Mouse (Mus musculus): ENCODE data around the gene Dclre1c. TPM values are rescaled to one million over a fixed set of nuclear protein-coding genes. Genes with fewer than 3 reads are reported as not detected.
"Not testable (repeated sequence)": the region's sequence is repeated elsewhere in the genome, so short reads cannot be mapped to it uniquely, and the experiment has no call there.

Dclre1c gene
- polyA plus RNA-seq (2012; ENCODE audit: insufficient read depth, insufficient read length, low replicate concordance, missing spikeins), result not detected in 2 replicates

DNA sequence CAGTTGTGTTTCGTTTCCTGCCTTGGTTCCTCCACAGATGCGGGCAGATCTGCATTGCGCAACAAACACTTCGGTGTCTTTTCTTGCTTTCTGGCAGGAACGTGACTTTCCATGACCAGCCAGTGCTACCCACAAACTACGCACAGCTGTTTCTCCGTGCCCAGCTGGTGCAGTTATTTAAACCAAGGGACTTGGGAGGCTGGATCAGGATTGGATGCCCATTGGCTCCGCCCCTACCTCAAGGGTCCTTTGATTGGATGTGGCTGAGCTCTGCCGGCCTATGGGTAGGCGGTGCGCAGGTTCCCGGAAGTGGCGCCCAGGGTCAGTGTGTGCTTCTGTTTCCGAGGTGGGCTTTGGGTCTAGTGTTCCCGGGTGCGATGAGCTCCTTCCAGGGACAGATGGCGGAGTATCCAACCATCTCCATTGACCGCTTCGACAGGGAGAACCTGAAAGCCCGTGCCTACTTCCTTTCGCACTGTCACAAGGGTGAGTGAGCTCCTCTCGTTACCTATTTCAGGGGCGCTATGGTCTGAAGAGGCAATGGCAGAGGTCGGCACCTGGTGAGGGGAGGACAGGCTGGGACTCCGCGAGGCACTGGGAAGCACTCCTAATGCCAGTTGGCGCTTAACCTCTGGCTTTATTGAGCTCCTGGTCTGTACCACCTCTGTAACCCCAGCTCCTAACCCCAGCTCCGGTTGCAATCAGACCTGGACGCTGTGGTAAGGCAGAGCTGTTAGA lies at the start of gene Dclre1c:
Dclre1c (plus strand) TSS at position 291 of the 738 bp plus-strand sequence.
- H3K4me3 ChIP-seq (ENCODE audit: insufficient read depth, low read depth, low read length), result peak within 1 kb of the TSS; percentile 91
- peak; percentile 35; the same call in 1 of the 2 replicates for TF ChIP-seq POLR2A (IDR thresholded peaks at IDR 0.05; ENCODE audit: insufficient read depth, low read depth, low read length)
- no peak for TF ChIP-seq CTCF (IDR thresholded peaks at IDR 0.05; ENCODE audit: insufficient read depth, low read depth, low read length)
- H3K4me1 ChIP-seq (ENCODE audit: control insufficient read depth, insufficient read depth, low read length), result no peaks in the 10 kb centered on the region
- H3K27ac ChIP-seq (ENCODE audit: insufficient read depth, low read depth, low read length), result no peak within 1 kb of the TSS
- WGBS, result under 1% methylated on average over 29 of the region's 29 CpGs

DNA sequence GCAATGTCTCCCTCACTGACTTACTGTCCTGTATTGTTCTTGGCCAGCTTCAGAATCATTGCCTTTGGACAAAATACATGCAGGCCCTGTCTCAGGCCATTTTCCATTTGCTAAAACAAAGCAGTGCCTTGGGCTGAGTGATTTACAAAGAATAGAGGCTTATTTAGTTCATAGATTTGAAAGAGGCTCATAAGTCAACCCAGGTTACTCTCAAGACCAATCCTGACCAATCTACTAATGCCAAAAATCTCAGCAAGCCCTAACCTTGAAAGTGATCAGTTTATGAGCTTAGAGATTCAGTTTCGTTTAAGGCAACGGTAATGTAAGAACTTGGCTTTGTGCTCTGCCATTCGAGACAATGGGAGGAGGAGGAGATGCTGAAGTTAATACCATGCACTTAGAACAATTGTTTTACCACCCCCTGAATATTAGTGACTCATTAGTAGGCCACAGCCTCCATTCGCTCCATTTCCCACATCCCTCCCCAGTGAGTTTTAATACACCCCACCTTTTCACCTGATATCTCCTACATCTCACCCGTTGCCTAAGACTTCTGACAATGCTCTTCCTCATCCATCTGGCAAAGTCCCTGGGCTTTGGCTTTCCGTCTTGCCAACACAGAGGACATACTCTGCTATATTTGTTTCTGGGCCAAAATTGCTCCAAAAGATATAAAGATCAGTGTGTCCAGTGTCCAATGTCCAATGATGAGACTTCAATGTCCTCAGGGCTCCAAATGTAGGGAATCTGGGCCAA lies 36.6 kb upstream of the Dclre1c start:
- WGBS, result 56% methylated on average over 6 of the region's 6 CpGs
- Histone ChIP-seq H3K4me1 (ENCODE audit: control insufficient read depth, insufficient read depth, low read length) (no peaks in the 10 kb centered on the region), H3K27ac (ENCODE audit: insufficient read depth, low read depth, low read length) (no peak overlapping the region), H3K4me3 (ENCODE audit: insufficient read depth, low read depth, low read length) (no peak overlapping the region)
- TF ChIP-seq CTCF (IDR thresholded peaks at IDR 0.05; ENCODE audit: insufficient read depth, low read depth, low read length) (no peak), POLR2A (IDR thresholded peaks at IDR 0.05; ENCODE audit: insufficient read depth, low read depth, low read length) (no peak)

DNA sequence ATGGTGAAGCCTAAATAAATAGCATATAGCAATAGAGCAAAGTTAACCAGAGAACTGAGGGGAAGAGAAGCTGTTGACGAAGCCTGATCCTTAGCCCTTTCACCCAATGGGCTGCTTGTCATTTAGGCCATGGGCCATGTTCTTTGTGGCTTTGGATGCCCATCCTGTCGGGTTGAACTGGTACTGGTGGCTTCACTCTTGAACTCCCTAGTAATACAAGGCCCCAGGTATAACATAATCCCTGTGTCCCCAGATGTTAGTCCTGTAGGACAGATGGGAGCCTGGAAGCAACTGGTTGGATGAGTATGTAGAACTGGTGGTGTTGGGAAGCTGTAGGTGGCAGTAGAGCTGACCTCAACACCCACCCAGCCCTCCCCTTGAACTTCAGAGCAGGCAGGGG lies 32.0 kb upstream of the Dclre1c start:
- WGBS, result 86% methylated on average over 2 of the region's 2 CpGs
- Histone ChIP-seq H3K4me1 (ENCODE audit: control insufficient read depth, insufficient read depth, low read length) (no peaks in the 10 kb centered on the region), H3K27ac (ENCODE audit: insufficient read depth, low read depth, low read length) (no peak overlapping the region), H3K4me3 (ENCODE audit: insufficient read depth, low read depth, low read length) (no peak overlapping the region)
- TF ChIP-seq POLR2A (IDR thresholded peaks at IDR 0.05; ENCODE audit: insufficient read depth, low read depth, low read length) (no peak), CTCF (IDR thresholded peaks at IDR 0.05; ENCODE audit: insufficient read depth, low read depth, low read length) (no peak)

DNA sequence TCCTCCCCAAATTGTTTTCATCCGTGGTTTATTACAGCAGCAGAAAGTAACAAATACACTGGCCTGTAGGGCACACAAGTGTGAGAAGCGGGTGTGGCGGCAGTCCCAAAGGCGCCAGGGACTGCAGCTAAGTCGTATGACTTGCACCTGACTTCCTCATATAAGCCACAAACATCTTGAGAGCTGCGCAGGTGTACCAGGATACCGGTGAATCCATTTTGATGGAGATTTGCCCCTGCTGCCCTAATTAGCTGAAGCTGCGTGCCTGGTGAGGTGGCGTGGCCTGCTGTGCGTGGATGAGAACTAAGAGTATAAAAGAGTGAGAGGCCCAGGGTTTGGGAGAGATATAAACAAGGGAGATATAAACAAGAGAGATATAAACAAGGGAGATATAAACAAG lies 26.8 kb upstream of the Dclre1c start, which contains the start of gene Olah:
Olah (minus strand) TSS at position 101 of the 400 bp plus-strand sequence.
- not testable (repeated sequence) for H3K27ac ChIP-seq (ENCODE audit: insufficient read depth, low read depth, low read length); H3K4me3 ChIP-seq (ENCODE audit: insufficient read depth, low read depth, low read length); H3K4me1 ChIP-seq (ENCODE audit: control insufficient read depth, insufficient read depth, low read length)
- WGBS, result 77% methylated on average over 10 of the region's 10 CpGs

DNA sequence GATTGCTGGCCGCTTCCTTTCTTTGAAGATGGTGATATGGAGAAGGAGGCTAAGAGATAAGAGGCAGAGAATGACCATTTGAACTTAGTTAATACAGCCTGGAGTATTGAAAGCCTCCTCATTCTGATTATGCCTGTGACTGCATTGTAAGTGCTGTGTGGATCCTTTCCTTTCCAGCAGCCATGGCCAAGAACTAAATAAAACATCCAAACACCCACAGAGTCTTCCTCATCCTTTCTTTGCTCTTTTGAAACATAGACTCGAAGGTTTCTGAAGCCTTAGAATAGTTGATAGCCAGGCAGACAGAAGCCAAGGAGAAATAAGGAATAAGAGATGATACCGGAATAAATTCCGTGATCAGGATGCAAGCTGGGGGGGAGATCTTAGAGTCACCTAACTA lies 17.9 kb upstream of the Dclre1c start:
- TF ChIP-seq CTCF (IDR thresholded peaks at IDR 0.05; ENCODE audit: insufficient read depth, low read depth, low read length) (no peak), POLR2A (IDR thresholded peaks at IDR 0.05; ENCODE audit: insufficient read depth, low read depth, low read length) (no peak)
- H3K4me1 ChIP-seq (ENCODE audit: control insufficient read depth, insufficient read depth, low read length), result no peaks in the 10 kb centered on the region
- WGBS, result 83% methylated on average over 4 of the region's 4 CpGs
- H3K27ac ChIP-seq (ENCODE audit: insufficient read depth, low read depth, low read length), result no peak overlapping the region
- no peak overlapping the region for H3K4me3 ChIP-seq (ENCODE audit: insufficient read depth, low read depth, low read length)

DNA sequence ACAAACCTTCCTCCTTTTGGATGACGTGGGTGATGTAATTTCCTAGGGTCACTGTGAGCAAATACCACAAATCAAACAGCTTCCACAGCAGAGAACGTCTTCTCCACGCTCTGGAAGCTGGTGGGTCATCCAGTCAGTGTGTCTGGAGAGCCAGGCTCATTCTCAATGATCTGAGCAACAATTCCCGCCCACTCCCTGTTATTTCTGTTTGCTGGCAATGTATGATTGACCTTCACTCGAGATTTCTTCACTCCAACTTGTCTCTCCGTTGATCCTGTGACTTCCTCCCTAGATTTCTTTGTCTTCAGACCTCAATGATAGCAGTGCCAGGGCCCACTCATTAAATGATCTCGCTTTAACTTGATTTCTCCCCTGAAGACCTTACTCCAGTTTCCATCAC lies 16.2 kb upstream of the Dclre1c start:
- Histone ChIP-seq H3K27ac (ENCODE audit: insufficient read depth, low read depth, low read length) (no peak overlapping the region), H3K4me3 (ENCODE audit: insufficient read depth, low read depth, low read length) (no peak overlapping the region)
- 86% methylated on average over 7 of the region's 7 CpGs for WGBS

DNA sequence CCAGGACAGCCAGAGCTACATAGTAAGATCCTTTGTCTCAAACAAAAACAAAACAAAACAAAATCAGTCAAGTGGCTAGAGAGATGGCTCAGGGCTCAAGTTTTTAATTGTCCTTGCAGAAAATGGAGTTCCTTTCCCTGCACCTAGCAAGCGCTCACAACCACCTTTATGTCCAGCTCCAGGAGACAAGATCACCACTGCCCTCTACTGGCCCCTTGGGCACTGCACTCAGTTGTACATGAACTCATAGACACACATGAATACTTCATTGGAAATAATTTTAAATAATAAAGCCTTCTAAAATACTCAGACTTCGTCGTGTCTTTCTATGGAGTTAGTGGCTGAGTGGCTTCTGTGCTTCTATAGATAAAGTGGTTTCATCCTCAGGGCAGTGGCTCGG lies 9.7 kb upstream of the Dclre1c start:
- Histone ChIP-seq H3K27ac (ENCODE audit: insufficient read depth, low read depth, low read length) (no peak overlapping the region), H3K4me1 (ENCODE audit: control insufficient read depth, insufficient read depth, low read length) (no peaks in the 10 kb centered on the region), H3K4me3 (ENCODE audit: insufficient read depth, low read depth, low read length) (no peak overlapping the region)
- TF ChIP-seq CTCF (IDR thresholded peaks at IDR 0.05; ENCODE audit: insufficient read depth, low read depth, low read length) (no peak), POLR2A (IDR thresholded peaks at IDR 0.05; ENCODE audit: insufficient read depth, low read depth, low read length) (no peak)
- WGBS, result 32% methylated on average over 4 of the region's 4 CpGs

More for the DNA sequence above, 16.2 kb upstream of the Dclre1c start:
- H3K4me1 ChIP-seq (ENCODE audit: control insufficient read depth, insufficient read depth, low read length), result no peaks in the 10 kb centered on the region
- no peak for TF ChIP-seq POLR2A (IDR thresholded peaks at IDR 0.05; ENCODE audit: insufficient read depth, low read depth, low read length)

DNA sequence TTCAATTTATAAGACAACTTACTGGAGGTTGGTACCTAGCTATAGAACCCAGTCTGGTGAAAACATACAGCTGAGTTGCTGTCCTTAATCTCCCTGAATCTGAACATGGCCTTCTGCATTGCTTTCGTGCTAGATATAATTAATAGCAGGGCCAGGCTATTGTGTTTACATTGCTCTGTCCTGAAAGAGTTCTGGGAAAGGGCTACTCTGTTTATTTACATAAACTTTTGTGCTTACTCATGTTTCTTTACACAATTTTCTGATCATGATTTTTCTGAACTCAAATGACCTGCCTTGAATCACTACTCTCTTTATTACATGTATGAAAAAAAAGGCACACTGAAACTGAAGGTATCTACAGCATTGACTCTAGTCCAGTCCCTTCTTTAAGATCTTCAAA lies 8.3 kb upstream of the Dclre1c start:
- Histone ChIP-seq H3K4me3 (ENCODE audit: insufficient read depth, low read depth, low read length) (no peak overlapping the region), H3K4me1 (ENCODE audit: control insufficient read depth, insufficient read depth, low read length) (no peaks in the 10 kb centered on the region), H3K27ac (ENCODE audit: insufficient read depth, low read depth, low read length) (no peak overlapping the region)
- 76% methylated on average over 1 of the region's 1 CpGs for WGBS
- TF ChIP-seq CTCF (IDR thresholded peaks at IDR 0.05; ENCODE audit: insufficient read depth, low read depth, low read length) (no peak), POLR2A (IDR thresholded peaks at IDR 0.05; ENCODE audit: insufficient read depth, low read depth, low read length) (no peak)

DNA sequence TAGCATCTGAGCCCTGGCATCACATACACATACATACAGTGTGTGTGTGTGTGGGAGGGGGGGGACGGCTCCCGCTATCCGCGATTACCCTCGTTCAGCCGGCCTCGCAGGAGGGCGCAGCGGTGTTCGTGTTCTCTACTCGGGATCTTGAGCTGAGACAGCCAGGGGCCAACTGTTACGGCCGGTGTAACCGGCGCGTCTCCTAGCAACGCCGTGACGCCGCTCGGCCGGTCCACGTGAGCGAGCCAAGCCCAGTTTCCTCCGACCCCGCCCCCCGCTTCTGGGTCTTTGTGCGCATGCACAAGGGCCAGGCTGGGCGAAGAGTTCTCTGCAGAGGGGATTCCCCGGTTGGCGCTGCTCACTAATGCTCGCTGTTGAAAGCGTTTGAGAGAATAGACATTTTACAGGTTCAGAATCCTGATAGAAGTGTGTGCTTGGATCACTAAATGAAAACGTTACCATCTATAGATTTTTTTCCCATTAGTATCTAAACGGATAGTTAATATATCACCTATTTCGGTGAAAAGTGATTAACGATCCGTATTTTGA lies 5.0 kb upstream of the Dclre1c start:
- no peak for TF ChIP-seq POLR2A (IDR thresholded peaks at IDR 0.05; ENCODE audit: insufficient read depth, low read depth, low read length)
- TF ChIP-seq CTCF (IDR thresholded peaks at IDR 0.05; ENCODE audit: insufficient read depth, low read depth, low read length), result no peak
- Histone ChIP-seq H3K4me3 (ENCODE audit: insufficient read depth, low read depth, low read length) (peak overlapping the region; percentile 55), H3K27ac (ENCODE audit: insufficient read depth, low read depth, low read length) (no peak overlapping the region), H3K4me1 (ENCODE audit: control insufficient read depth, insufficient read depth, low read length) (no peaks in the 10 kb centered on the region)
- under 1% methylated on average over 38 of the region's 38 CpGs for WGBS
